Mouse (Mus musculus) embryonic stem cell, embryonic (primary cell): ENCODE results near the gene Ptpn6.

ENCODE experiments used
- CTCF ChIA-PET, 4 experiments: fragments of 300-600 bp in 2 of 4; fragments of 350-600 bp in 2 of 4; sonication (Branson Sonifier 250); formaldehyde crosslinking; loops; one replicate each; lab custom pipeline; 2022; ENCODE audit warnings: inconsistent platforms in 2 of 4; lab: Charles Lee
- POLR2A ChIA-PET, 4 experiments: fragments of 300-600 bp in 2 of 4; fragments of 350-600 bp in 2 of 4; sonication (Branson Sonifier 250); formaldehyde crosslinking; loops; one replicate each; lab custom pipeline; 2022; ENCODE audit warnings: antibody characterized with exemption in 4 of 4, inconsistent platforms in 1 of 4; lab: Charles Lee

Gene Ptpn6

GRCm38 (mm10) chr6:124744755-124745321, 6.3 kb upstream of the Ptpn6 start:
- ChIA-PET CTCF (interaction anchor here (0.5 to 3.4 kb wide), 40 partner anchors 10 to 1960 kb away, joined by 3 to 46 read pairs (median 4); partner anchors contain the start of genes Gm45234 (in 3 of the 4), Emg1 (in 2 of the 4), Phb2 (in 2 of the 4) and Atn1 (in 1 of the 4)), POLR2A (interaction anchor here (0.6 to 23.3 kb wide), 92 partner anchors 12 to 470 kb away, joined by 3 to 686 read pairs (median 4); partner anchors contain the start of genes Atn1 (in 3 of the 4), Cdca3 (in 3 of the 4), Emg1 (in 3 of the 4) and Gm45234 (in 3 of the 4))

GRCm38 (mm10) chr6:124743647-124744046, 5.1 kb upstream of the Ptpn6 start:
- POLR2A ChIA-PET, result interaction anchor here (0.6 to 23.3 kb wide), 31 partner anchors 12 to 422 kb away, joined by 3 to 686 read pairs (median 6); partner anchors contain the start of genes Atn1 (in 3 of the 4), Gm45234 (in 3 of the 4), Cdca3 (in 2 of the 4) and Emg1 (in 2 of the 4)
- CTCF ChIA-PET, result interaction anchor here in 2 of 4 experiments (0.9 to 3.4 kb wide), 4 partner anchors 14 to 41 kb away, joined by 4 to 46 read pairs (median 8); partner anchors contain the start of genes Atn1 (in 1 of the 2) and Gm45234 (in 1 of the 2)

- POLR2A ChIA-PET, result interaction anchor here (0.6 to 23.3 kb wide), 27 partner anchors 11 to 423 kb away, joined by 3 to 686 read pairs (median 6); partner anchors contain the start of genes Atn1 (in 3 of the 4), Gm45234 (in 3 of the 4), Cdca3 (in 2 of the 4) and Emg1 (in 2 of the 4)
- CTCF ChIA-PET, result interaction anchor here in 1 of 4 experiments (3.4 kb wide), 1 partner anchor 15 kb away, joined by 46 read pairs; the partner anchor contains the start of genes Atn1 and Gm45234
These were observed 4.5 kb upstream of the Ptpn6 start for GRCm38 (mm10) chr6:124742839-124743514.

- ChIA-PET CTCF (interaction anchor here (0.6 to 2.1 kb wide), 14 partner anchors 14 to 450 kb away, joined by 3 to 12 read pairs (median 4); partner anchors contain the start of genes Cdca3 (in 1 of the 4), Emg1 (in 1 of the 4), Gm45234 (in 1 of the 4) and Mrpl51 (in 1 of the 4)), POLR2A (interaction anchor here (0.5 to 23.3 kb wide), 259 partner anchors 8 to 823 kb away, joined by 3 to 686 read pairs (median 5); partner anchors contain the start of genes Atn1 (in 4 of the 4), Emg1 (in 4 of the 4), Gm45234 (in 4 of the 4) and Phb2 (in 4 of the 4))
These were observed 3.3 kb upstream of the Ptpn6 start for GRCm38 (mm10) chr6:124741842-124742241.

- ChIA-PET POLR2A (interaction anchor here (0.5 to 23.3 kb wide), 284 partner anchors 8 to 1866 kb away, joined by 3 to 686 read pairs (median 4); partner anchors contain the start of genes Atn1 (in 4 of the 4), C1rl (in 4 of the 4), Cdca3 (in 4 of the 4) and Emg1 (in 4 of the 4)), CTCF (interaction anchor here (0.6 to 2.1 kb wide), 19 partner anchors 15 to 450 kb away, joined by 3 to 12 read pairs (median 4); partner anchors contain the start of genes Cdca3 (in 1 of the 4), Emg1 (in 1 of the 4), Gm45234 (in 1 of the 4) and Lpcat3 (in 1 of the 4))
These were observed 2.6 kb upstream of the Ptpn6 start, which contains the start of gene Grcc10 for GRCm38 (mm10) chr6:124740888-124741761. Gene Grcc10 (minus strand): TSS chr6:124741374.

- POLR2A ChIA-PET, result interaction anchor here (0.5 to 23.3 kb wide), 160 partner anchors 8 to 1865 kb away, joined by 3 to 686 read pairs (median 7); partner anchors contain the start of genes Atn1 (in 4 of the 4), C1rl (in 4 of the 4), Cdca3 (in 4 of the 4) and Emg1 (in 4 of the 4)
These were observed 1.8 kb upstream of the Ptpn6 start for GRCm38 (mm10) chr6:124740211-124740887.

GRCm38 (mm10) chr6:124739231-124739796, 800 bp upstream of the Ptpn6 start:
- ChIA-PET CTCF (interaction anchor here in 3 of 4 experiments (1.0 to 2.1 kb wide), 11 partner anchors 20 to 266 kb away, joined by 3 to 11 read pairs (median 4); partner anchors contain the start of gene Lpcat3 (in 1 of the 3)), POLR2A (interaction anchor here (0.5 to 23.3 kb wide), 56 partner anchors 8 to 452 kb away, joined by 3 to 686 read pairs (median 6); partner anchors contain the start of genes Emg1 (in 3 of the 4), Phb2 (in 3 of the 4), Atn1 (in 2 of the 4) and Eno2 (in 2 of the 4))

More at GRCm38 (mm10) chr6:124740211-124740887, 1.8 kb upstream of the Ptpn6 start:
- CTCF ChIA-PET, result interaction anchor here in 3 of 4 experiments (0.6 to 2.1 kb wide), 11 partner anchors 17 to 107 kb away, joined by 3 to 12 read pairs (median 5); no protein-coding TSS in a partner anchor

- ChIA-PET CTCF (interaction anchor here in 1 of 4 experiments (0.8 kb wide), 1 partner anchor 34 kb away, joined by 3 read pairs; no protein-coding TSS in a partner anchor), POLR2A (interaction anchor here in 3 of 4 experiments (0.8 to 23.3 kb wide), 7 partner anchors 7 to 69 kb away, joined by 3 to 686 read pairs (median 246); partner anchors contain the start of genes Emg1 (in 3 of the 3), Phb2 (in 3 of the 3), Atn1 (in 2 of the 3) and Gm45234 (in 2 of the 3))
These were observed 1.5 kb downstream of the Ptpn6 start for GRCm38 (mm10) chr6:124737040-124737439.

GRCm38 (mm10) chr6:124734417-124734816, 4.1 kb downstream of the Ptpn6 start:
- POLR2A ChIA-PET, result interaction anchor here in 2 of 4 experiments (0.6 to 23.3 kb wide), 6 partner anchors 10 to 254 kb away, joined by 3 to 686 read pairs (median 28); partner anchors contain the start of genes Atn1 (in 1 of the 2), Emg1 (in 1 of the 2), Eno2 (in 1 of the 2) and Gm45234 (in 1 of the 2)
- CTCF ChIA-PET, result interaction anchor here in 1 of 4 experiments (1.1 kb wide), 1 partner anchor 11 kb away, joined by 3 read pairs; no protein-coding TSS in a partner anchor

- POLR2A ChIA-PET, result interaction anchor here (0.5 to 23.3 kb wide), 31 partner anchors 8 to 459 kb away, joined by 3 to 686 read pairs (median 4); partner anchors contain the start of genes Grcc10 (in 4 of the 4), Emg1 (in 3 of the 4), Phb2 (in 3 of the 4) and Atn1 (in 2 of the 4)
- CTCF ChIA-PET, result interaction anchor here in 3 of 4 experiments (0.5 to 2.4 kb wide), 10 partner anchors 12 to 220 kb away, joined by 3 to 10 read pairs (median 4); no protein-coding TSS in a partner anchor
These were observed 5.8 kb downstream of the Ptpn6 start for GRCm38 (mm10) chr6:124732476-124733370.

GRCm38 (mm10) chr6:124731038-124731437, 7.5 kb downstream of the Ptpn6 start:
- CTCF ChIA-PET, result interaction anchor here in 2 of 4 experiments (1.0 to 2.4 kb wide), 2 partner anchors 14 to 28 kb away, joined by 3 to 10 read pairs; no protein-coding TSS in a partner anchor
- POLR2A ChIA-PET, result interaction anchor here (0.6 to 23.3 kb wide), 15 partner anchors 10 to 529 kb away, joined by 3 to 686 read pairs (median 6); partner anchors contain the start of genes Grcc10 (in 4 of the 4), Phb2 (in 2 of the 4), Atn1 (in 1 of the 4) and Emg1 (in 1 of the 4)

- ChIA-PET POLR2A (interaction anchor here (0.7 to 23.3 kb wide), 14 partner anchors 8 to 99 kb away, joined by 3 to 686 read pairs (median 7); partner anchors contain the start of genes Grcc10 (in 4 of the 4), Ptpn6 (in 3 of the 4), Emg1 (in 2 of the 4) and Phb2 (in 2 of the 4)), CTCF (interaction anchor here in 3 of 4 experiments (0.5 to 1.7 kb wide), 4 partner anchors 13 to 207 kb away, joined by 3 to 6 read pairs (median 6); no protein-coding TSS in a partner anchor)
These were observed 8.4 kb downstream of the Ptpn6 start for GRCm38 (mm10) chr6:124729850-124730705.
